ENCODE assay signal across 24 mouse cellular contexts in the genomic region with DNA sequence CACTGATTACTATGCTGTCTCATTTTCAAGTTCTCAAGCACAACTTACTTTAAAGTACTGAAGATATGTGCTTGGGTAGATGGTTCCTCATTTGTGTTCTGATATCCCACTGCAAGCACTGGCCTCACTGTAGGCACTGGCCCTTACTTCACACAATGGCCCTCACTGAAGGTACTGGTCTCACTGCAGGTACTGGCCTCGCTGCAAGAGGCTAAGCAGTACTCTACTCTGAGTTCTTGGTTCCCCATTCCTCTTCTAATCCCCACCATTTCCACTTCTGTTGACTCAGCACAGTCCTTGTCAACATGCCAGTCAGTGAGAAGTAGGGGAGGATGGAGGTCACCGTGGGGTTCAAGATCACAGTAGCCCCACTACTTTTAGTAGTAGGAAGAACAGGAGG. TPM values are rescaled to one million over a fixed set of nuclear protein-coding genes. Genes with fewer than 3 reads are reported as not detected.
DNase-seq lines count a peak whose midpoint lies in the region; ATAC-seq and TF ChIP-seq lines count a peak whose summit lies in the region.
"Had no signal": no experiment of that assay in that cellular context is flagged by ENCODE, and none has a peak within 500 bp of the region (broad histone marks: within the 10 kb centered on the region; RNA-seq: fewer than 3 reads in every experiment).

No protein-coding gene starts in this region.

- in situ Hi-C loops in ES-E14 (cut with MboI; ENCODE audit: low sequenced_read_pairs in 2 of 2, unreplicated experiment in 2 of 2): no loop called here

- H3K4me3 ChIP-seq in ES-E14 (ENCODE audit: insufficient read depth in 1 of 2, low read depth in 1 of 2, low read length in 2 of 2, poor library complexity in 1 of 2, severe bottlenecking in 1 of 2): no peak overlapping the region
- no peak overlapping the region for H3K4me3 ChIP-seq in stomach, postnatal 0 days (ENCODE audit: low read depth, low read length)
- H3K4me3 ChIP-seq: gastrocnemius, adult 2 months; heart, adult 2 months; hindbrain, embryonic 10.5 days; hindbrain, embryonic 13.5 days had no signal

- H3K27ac ChIP-seq in ES-E14 (ENCODE audit: insufficient read depth, low read depth, low read length, poor library complexity, severe bottlenecking): peak overlapping the region; percentile 98; the same call in 1 of the 2 replicates
- H3K27ac ChIP-seq in stomach, postnatal 0 days (replicated peaks): no peak overlapping the region
- H3K27ac ChIP-seq: gastrocnemius, adult 2 months; heart, adult 2 months; hindbrain, embryonic 10.5 days; hindbrain, embryonic 13.5 days had no signal

- peaks cover 9 to 38% of the 10 kb centered on the region in 2 experiments for H3K4me1 ChIP-seq in ES-E14 (ENCODE audit: control insufficient read depth in 2 of 2, insufficient read depth in 2 of 2, low read length in 2 of 2, poor library complexity in 1 of 2)
- no peaks in the 10 kb centered on the region for H3K4me1 ChIP-seq in stomach, postnatal 0 days (replicated peaks; ENCODE audit: control insufficient read depth, insufficient read depth)

- TF ChIP-seq EP300 in stomach, postnatal 0 days (optimal IDR thresholded peaks at IDR 0.05): no peak

- no peak overlapping the region for H3K9ac ChIP-seq in ES-E14 (ENCODE audit: insufficient read depth, low read depth, low read length, poor library complexity, severe bottlenecking)
- H3K9ac ChIP-seq in stomach, postnatal 0 days (ENCODE audit: low read length): no peak overlapping the region
- H3K9ac ChIP-seq: forebrain, postnatal 0 days; hindbrain, embryonic 13.5 days had no signal

- peak; percentile 30 for DNase-seq in heart, adult 11 months
- DNase-seq in heart, adult 8-10 months (ENCODE audit: low spot score): no peak
- DNase-seq in ES-E14 (ENCODE audit: low read depth, low spot score): no peak
- DNase-seq in stomach, postnatal 0 days (ENCODE audit: low spot score): no peak
- DNase-seq in urinary bladder, postnatal 10 days (ENCODE audit: low spot score): no peak
- DNase-seq: adrenal gland, adult 2 months; adrenal gland, postnatal 14 days; cerebellum, adult 11 months; cerebellum, adult 2 months; cerebellum, adult 9-11 months; cerebellum, postnatal 36 days; forebrain, postnatal 0 days; gastrocnemius, adult 2 months; gastrocnemius, postnatal 14 days; heart, adult 2 months had no signal

- WGBS in stomach, postnatal 0 days: 76% methylated on average over 2 of the region's 2 CpGs

- TF ChIP-seq CTCF in stomach, postnatal 0 days (IDR thresholded peaks at IDR 0.05; ENCODE audit: low read depth): no peak

- H3K4me2 ChIP-seq in stomach, postnatal 0 days (replicated peaks; ENCODE audit: low read depth): no peak overlapping the region
- H3K4me2 ChIP-seq: heart, embryonic 11.5 days; hindbrain, embryonic 13.5 days had no signal

- no peaks in the 10 kb centered on the region for H3K36me3 ChIP-seq in ES-E14 (ENCODE audit: control insufficient read depth, insufficient read depth, low read length, poor library complexity, severe bottlenecking)
- no peaks in the 10 kb centered on the region for H3K36me3 ChIP-seq in stomach, postnatal 0 days (ENCODE audit: control insufficient read depth, insufficient read depth, low read length)
- H3K36me3 ChIP-seq: G1E; hindbrain, embryonic 10.5 days; hindbrain, embryonic 13.5 days had no signal

- peak; percentile 64 for ATAC-seq in granulocyte monocyte progenitor cell, adult 5-6 weeks (replicated peaks; ENCODE audit: poor library complexity, severe bottlenecking)
- ATAC-seq in megakaryocyte progenitor cell, adult 5-6 weeks (replicated peaks; ENCODE audit: poor library complexity): peak; percentile 57
- no peak for ATAC-seq in stomach, postnatal 0 days (ENCODE audit: low FRiP score, low TSS enrichment)
- no peak for ATAC-seq in erythroid progenitor cell, adult 5-6 weeks (replicated peaks; ENCODE audit: low FRiP score, poor library complexity, severe bottlenecking)
- ATAC-seq: forebrain, embryonic 14.5 days; forebrain, postnatal 0 days; hindbrain, embryonic 16.5 days had no signal

- H3K27me3 ChIP-seq in stomach, postnatal 0 days (ENCODE audit: control insufficient read depth, insufficient read depth, low read length): no peaks in the 10 kb centered on the region
- H3K27me3 ChIP-seq: hindbrain, embryonic 13.5 days had no signal

- H3K9me3 ChIP-seq in ES-E14 (ENCODE audit: control insufficient read depth, insufficient read depth, low read depth, low read length): no peaks in the 10 kb centered on the region
- no peaks in the 10 kb centered on the region for H3K9me3 ChIP-seq in stomach, postnatal 0 days (ENCODE audit: control insufficient read depth, low read length)
- H3K9me3 ChIP-seq: G1E; hindbrain, embryonic 10.5 days; hindbrain, embryonic 13.5 days had no signal

TF ChIP-seq in ES-E14, 5 proteins besides CTCF, POLR2A, EP300 and RAD21:
- TF ChIP-seq MAFK (IDR thresholded peaks at IDR 0.05; ENCODE audit: insufficient read depth, low read depth, low read length) (no peak), CHD2 (IDR thresholded peaks at IDR 0.05; ENCODE audit: low read depth, low read length) (no peak), HCFC1 (IDR thresholded peaks at IDR 0.05; ENCODE audit: borderline replicate concordance, insufficient read depth, low read length) (no peak), ZNF384 (IDR thresholded peaks at IDR 0.05; ENCODE audit: low read depth, low read length) (no peak), ZC3H11A (IDR thresholded peaks at IDR 0.05; ENCODE audit: borderline replicate concordance, low read depth, low read length) (no peak)

RNA-seq across cellular contexts. Expression of a gene that starts 27.6 kb away (rescaled TPM):
- total RNA-seq in heart, adult 8-10 months (2022): 10 to 100 TPM; 26.4 to 29.2 (median 27.7) TPM
- total RNA-seq in ES-E14 (2012; rRNA removed): 75.7 and 82.5 TPM in 2 replicates
- 38.0 and 47.4 TPM in 2 replicates for total RNA-seq in granulocyte monocyte progenitor cell, adult 5-6 weeks (2014; fragmentation: Nextera tagmentation)
- total RNA-seq in granulocyte monocyte progenitor cell, adult 5-6 weeks (2017): 54.0 and 54.3 TPM in 2 replicates
- total RNA-seq in megakaryocyte progenitor cell, adult 5-6 weeks (2015): 46.9 and 55.3 TPM in 2 replicates
- 50.9 and 65.1 TPM in 2 replicates for total RNA-seq in megakaryocyte progenitor cell, adult 5-6 weeks (2017)
- polyA plus RNA-seq in stomach, postnatal 0 days (2015; fragmentation: Nextera tagmentation; extraction: Ambion mirVana): 10.7 and 11.0 TPM in 2 replicates
- 37.1 and 59.1 TPM in 2 replicates for total RNA-seq in erythroid progenitor cell, adult 5-6 weeks (2015; ENCODE audit: low replicate concordance)
- 44.7 and 50.4 TPM in 2 replicates for total RNA-seq in erythroid progenitor cell, adult 5-6 weeks (2017; ENCODE audit: low replicate concordance)

RNA-seq across cellular contexts. Expression of a gene that starts 39.5 kb away (rescaled TPM):
- 10 to 100 TPM; 13.3 to 15.3 (median 13.6) TPM for total RNA-seq in heart, adult 8-10 months (2022)
- 26.5 and 36.7 TPM in 2 replicates for total RNA-seq in ES-E14 (2012; rRNA removed)
- total RNA-seq in granulocyte monocyte progenitor cell, adult 5-6 weeks (2014; fragmentation: Nextera tagmentation): 80.3 and 105 TPM in 2 replicates
- 50.8 and 51.8 TPM in 2 replicates for total RNA-seq in granulocyte monocyte progenitor cell, adult 5-6 weeks (2017)
- total RNA-seq in megakaryocyte progenitor cell, adult 5-6 weeks (2015): 60.7 and 65.3 TPM in 2 replicates
- 38.1 and 56.2 TPM in 2 replicates for total RNA-seq in megakaryocyte progenitor cell, adult 5-6 weeks (2017)
- polyA plus RNA-seq in stomach, postnatal 0 days (2015; fragmentation: Nextera tagmentation; extraction: Ambion mirVana): 7.7 and 8.3 TPM in 2 replicates
- total RNA-seq in erythroid progenitor cell, adult 5-6 weeks (2015; ENCODE audit: low replicate concordance): 103 and 135 TPM in 2 replicates
- 105 and 112 TPM in 2 replicates for total RNA-seq in erythroid progenitor cell, adult 5-6 weeks (2017; ENCODE audit: low replicate concordance)

Comparison
In these comparisons a context has a peak if more than half of its experiments do, and no peak if none do; other contexts are left out.
1. ATAC-seq: peak in granulocyte monocyte progenitor cell, adult 5-6 weeks (single experiment) and megakaryocyte progenitor cell, adult 5-6 weeks (single experiment); none in stomach, postnatal 0 days (single experiment) and erythroid progenitor cell, adult 5-6 weeks (single experiment).